Mouse (Mus musculus) ES-E14 (cell line): ENCODE measurements around the gene Bicra. TPM values are rescaled to one million over a fixed set of nuclear protein-coding genes. Genes with fewer than 3 reads are reported as not detected.

Experiments
- DNase-seq: peaks from one replicate; pipeline ENCODE4 v3.0.0-alpha.2; 2013; ENCODE audit warnings: low read depth, low spot score
- H3K27ac ChIP-seq: 2 replicates; pipeline ENCODE4 v1.5.1; 2012; ENCODE audit warnings: low read depth, mild to moderate bottlenecking, low read length, moderate library complexity, mixed read lengths; ENCODE audit not compliant: poor library complexity, insufficient read depth, severe bottlenecking
- H3K36me3 ChIP-seq: 2 replicates; pipeline ENCODE4 v1.6.1; 2012; ENCODE audit warnings: mild to moderate bottlenecking, low read length, moderate library complexity, mixed read lengths; ENCODE audit not compliant: control insufficient read depth, poor library complexity, insufficient read depth, severe bottlenecking
- H3K4me1 ChIP-seq, 2 experiments: fragments of 150-350 bp in 1 of 2; sonication (generic) in 1 of 2; 2 replicates each; pipeline ENCODE4 v1.6.1; 2012; ENCODE audit warnings: low read length in 2 of 2, mild to moderate bottlenecking in 1 of 2, mixed read lengths in 1 of 2; ENCODE audit not compliant: control insufficient read depth in 2 of 2, insufficient read depth in 2 of 2, poor library complexity in 1 of 2
- H3K4me3 ChIP-seq, 2 experiments: fragments of 150-350 bp in 1 of 2; sonication (generic) in 1 of 2; 2 replicates each; pipeline ENCODE4 v1.5.1; 2012; ENCODE audit warnings: low read length in 2 of 2, low read depth in 1 of 2, mild to moderate bottlenecking in 1 of 2, mixed read lengths in 1 of 2; ENCODE audit not compliant: insufficient read depth in 1 of 2, poor library complexity in 1 of 2, severe bottlenecking in 1 of 2
- H3K9ac ChIP-seq: 2 replicates; pipeline ENCODE4 v1.6.1; 2012; ENCODE audit warnings: low read depth, mild to moderate bottlenecking, low read length, mixed read lengths; ENCODE audit not compliant: poor library complexity, insufficient read depth, severe bottlenecking
- H3K9me3 ChIP-seq: fragments of 150-350 bp; sonication (generic); 2 replicates; pipeline ENCODE4 v1.6.1; 2012; ENCODE audit warnings: low read depth, mild to moderate bottlenecking, low read length; ENCODE audit not compliant: control insufficient read depth, insufficient read depth
- CHD2 ChIP-seq: IDR thresholded peaks from 2 replicates; pipeline ENCODE4 v1.6.1; 2014; ENCODE audit warnings: mild to moderate bottlenecking, low read depth, low read length, inconsistent platforms
- HCFC1 ChIP-seq: IDR thresholded peaks from 2 replicates; pipeline ENCODE4 v1.6.1; 2012; ENCODE audit warnings: low read length, inconsistent platforms, borderline replicate concordance; ENCODE audit not compliant: insufficient read depth
- MAFK ChIP-seq: IDR thresholded peaks from 2 replicates; pipeline ENCODE4 v1.6.1; 2014; ENCODE audit warnings: mild to moderate bottlenecking, low read depth, low read length, inconsistent platforms; ENCODE audit not compliant: insufficient read depth
- ZC3H11A ChIP-seq: IDR thresholded peaks from 2 replicates; pipeline ENCODE4 v1.6.1; 2012; ENCODE audit warnings: low read depth, mild to moderate bottlenecking, inconsistent platforms, low read length, borderline replicate concordance
- ZNF384 ChIP-seq: IDR thresholded peaks from 2 replicates; pipeline ENCODE4 v1.6.1; 2012; ENCODE audit warnings: low read depth, low read length, inconsistent platforms
- in situ Hi-C, 2 experiments: fragments of 600-800 bp; cut with MboI; formaldehyde crosslinking; loops; one replicate each; pipeline ENCODE4 v1.15.1; 2025; ENCODE audit warnings: low sequenced_read_pairs in 2 of 2, inconsistent platforms in 1 of 2; ENCODE audit not compliant: unreplicated experiment in 2 of 2
- total RNA-seq: library from RNA; depleted of rRNA; stranded (reverse); fragments of 300-350 nt; gene quantifications from 2 replicates; pipeline ENCODE4 v1.2.3, GENCODE M21; 2012

The Bicra gene
- total RNA-seq, 1 experiment = 3.6 TPM

- DNase-seq = no peak
- no peak for TF ChIP-seq ZNF384
- TF ChIP-seq HCFC1 = no peak
- TF ChIP-seq CHD2 = no peak
- TF ChIP-seq ZC3H11A = no peak
- no peak for TF ChIP-seq MAFK
- in situ Hi-C loops = no loop called here
Observed at GRCm38 (mm10) chr7:16002171-16002570, 45.5 kb downstream of the Bicra start.

GRCm38 (mm10) chr7:16001691-16002090 is 46.0 kb downstream of the Bicra start:
- Histone ChIP-seq H3K36me3 (peaks cover 1% of the 10 kb centered on the region; the same call in 1 of the 2 replicates), H3K4me3 (no peak overlapping the region), H3K27ac (no peak overlapping the region), H3K9ac (no peak overlapping the region), H3K4me1 (peaks cover 0 to 13% of the 10 kb centered on the region in 2 experiments; a peak in 2 of 4 replicates), H3K9me3 (no peaks in the 10 kb centered on the region)
- TF ChIP-seq ZNF384 (no peak), ZC3H11A (no peak), MAFK (no peak), CHD2 (no peak), HCFC1 (no peak)
- in situ Hi-C loops = no loop called here
- DNase-seq = no peak

More at GRCm38 (mm10) chr7:16002171-16002570, 45.5 kb downstream of the Bicra start:
- H3K27ac ChIP-seq = no peak overlapping the region
- no peak overlapping the region for H3K4me3 ChIP-seq
- H3K9ac ChIP-seq = no peak overlapping the region
- no peaks in the 10 kb centered on the region for H3K36me3 ChIP-seq
- no peaks in the 10 kb centered on the region for H3K9me3 ChIP-seq
- peaks cover 0 to 13% of the 10 kb centered on the region in 2 experiments; a peak in 2 of 4 replicates for H3K4me1 ChIP-seq

DNA sequence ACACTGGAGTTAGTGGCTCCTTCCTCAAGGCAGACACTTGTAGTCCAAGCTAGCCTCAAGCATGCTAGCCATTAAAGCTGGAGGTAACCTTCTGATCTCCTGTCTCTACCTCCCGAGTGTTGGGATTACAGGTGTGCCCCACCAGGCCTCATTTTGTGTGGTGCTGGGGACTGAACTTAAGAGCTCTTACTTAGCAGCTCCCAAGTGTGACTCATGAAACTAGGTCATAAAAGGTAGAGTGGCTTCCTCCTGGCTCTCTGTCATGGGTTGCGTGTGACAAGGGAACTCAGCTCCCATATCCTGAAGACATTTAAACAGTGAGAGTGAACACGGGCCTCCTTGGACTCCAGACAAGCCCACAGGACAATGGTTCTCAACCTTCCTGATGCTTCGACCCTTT is 53.9 kb downstream of the Bicra start:
- no peaks in the 10 kb centered on the region for H3K9me3 ChIP-seq
- H3K36me3 ChIP-seq = peaks cover 22% of the 10 kb centered on the region
- peaks cover 0 to 7% of the 10 kb centered on the region in 2 experiments; a peak in 1 of 4 replicates for H3K4me1 ChIP-seq
- H3K4me3 ChIP-seq = no peak overlapping the region
- TF ChIP-seq CHD2 (no peak), ZC3H11A (no peak), MAFK (no peak), HCFC1 (no peak)
- in situ Hi-C loops = no loop called here
- H3K9ac ChIP-seq = no peak overlapping the region
- H3K27ac ChIP-seq = no peak overlapping the region
- no peak for DNase-seq

- in situ Hi-C loops = no loop called here
- H3K4me1 ChIP-seq = peaks cover 0 to 7% of the 10 kb centered on the region in 2 experiments; a peak in 1 of 4 replicates
- H3K4me3 ChIP-seq = no peak overlapping the region
- no peak overlapping the region for H3K27ac ChIP-seq
- no peak overlapping the region for H3K9ac ChIP-seq
- no peaks in the 10 kb centered on the region for H3K9me3 ChIP-seq
- peaks cover 29% of the 10 kb centered on the region for H3K36me3 ChIP-seq
- no peak for DNase-seq
- TF ChIP-seq CHD2 (no peak), HCFC1 (no peak), ZC3H11A (no peak), MAFK (no peak), ZNF384 (no peak)
Observed at GRCm38 (mm10) chr7:15993152-15993551, 54.6 kb downstream of the Bicra start.

- Histone ChIP-seq H3K27ac (no peak overlapping the region), H3K36me3 (peaks cover 39% of the 10 kb centered on the region), H3K9me3 (no peaks in the 10 kb centered on the region), H3K4me1 (peaks cover 0 to 7% of the 10 kb centered on the region in 2 experiments; a peak in 1 of 4 replicates), H3K4me3 (no peak overlapping the region), H3K9ac (no peak overlapping the region)
- in situ Hi-C loops = no loop called here
- no peak for TF ChIP-seq HCFC1
- no peak for TF ChIP-seq ZC3H11A
- TF ChIP-seq CHD2 = no peak
- TF ChIP-seq MAFK = no peak
- no peak for TF ChIP-seq ZNF384
- DNase-seq = no peak
Observed at GRCm38 (mm10) chr7:15991764-15992163, 56.0 kb downstream of the Bicra start.
